Mouse (Mus musculus): ENCODE measurements at regions not wholly inside any gene's neighbourhood (a gene's known extent, or its start where the extent isn't known, plus 50 kb on each side); places are given as distances from the start of the nearest gene placed in this dataset.

- Histone ChIP-seq H3K9me3 (replicated peaks; ENCODE audit: control insufficient read depth, low read length) (no peaks in the 10 kb centered on the region), H3K27ac (ENCODE audit: low read depth, low read length) (no peak overlapping the region), H3K27me3 (ENCODE audit: control insufficient read depth, insufficient read depth, low read length) (no peaks in the 10 kb centered on the region), H3K4me3 (ENCODE audit: low read depth, low read length) (no peak overlapping the region), H3K4me1 (ENCODE audit: control insufficient read depth, insufficient read depth, low read length) (no peaks in the 10 kb centered on the region), H3K4me2 (no peak overlapping the region), H3K9ac (ENCODE audit: low read depth, low read length) (no peak overlapping the region), H3K36me3 (ENCODE audit: control insufficient read depth, insufficient read depth, low read length) (no peaks in the 10 kb centered on the region)
- ATAC-seq (replicated peaks; ENCODE audit: insufficient number of reproducible peaks, low FRiP score, low TSS enrichment), result no peak
- 74% methylated on average over 9 of the region's 9 CpGs for WGBS (ENCODE audit: insufficient replicate concordance)
These were observed 144.1 kb upstream of the Nabp1 start for GRCm38 (mm10) chr1:51622181-51622862.

DNA sequence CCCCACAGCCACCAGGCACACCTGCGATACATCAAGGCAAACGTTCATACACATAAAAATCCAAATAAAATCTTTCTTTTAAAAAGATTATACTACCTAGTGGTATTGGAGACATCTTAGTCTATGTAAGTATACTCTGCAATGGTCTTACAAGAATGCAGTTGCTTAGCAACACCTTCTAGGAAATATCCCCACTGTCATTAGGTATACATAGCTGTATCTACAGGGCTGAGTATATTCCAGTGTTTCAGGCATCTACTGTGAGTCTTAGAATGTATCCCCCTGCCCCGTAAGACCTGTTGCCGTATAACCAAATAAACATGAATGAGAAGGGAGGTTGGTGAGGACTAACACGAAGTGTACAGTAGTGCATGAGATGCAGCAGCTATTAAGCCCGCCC lies 142.8 kb upstream of the Nabp1 start:
- no peaks in the 10 kb centered on the region for H3K9me3 ChIP-seq (replicated peaks; ENCODE audit: control insufficient read depth, low read length)
- no peak overlapping the region for H3K27ac ChIP-seq (ENCODE audit: low read depth, low read length)
- H3K4me1 ChIP-seq (ENCODE audit: control insufficient read depth, insufficient read depth, low read length), result no peaks in the 10 kb centered on the region
- H3K9ac ChIP-seq (ENCODE audit: low read depth, low read length), result no peak overlapping the region
- no peak overlapping the region for H3K4me3 ChIP-seq (ENCODE audit: low read depth, low read length)
- whole genome bisulfite sequencing (ENCODE audit: insufficient replicate concordance), result 82% methylated on average over 6 of the region's 6 CpGs
- no peaks in the 10 kb centered on the region for H3K27me3 ChIP-seq (ENCODE audit: control insufficient read depth, insufficient read depth, low read length)
- H3K36me3 ChIP-seq (ENCODE audit: control insufficient read depth, insufficient read depth, low read length), result no peaks in the 10 kb centered on the region
- no peak overlapping the region for H3K4me2 ChIP-seq
- ATAC-seq (replicated peaks; ENCODE audit: insufficient number of reproducible peaks, low FRiP score, low TSS enrichment), result no peak

GRCm38 (mm10) chr1:51617502-51618251 lies 139.5 kb upstream of the Nabp1 start:
- Histone ChIP-seq H3K4me1 (ENCODE audit: control insufficient read depth, insufficient read depth, low read length) (no peaks in the 10 kb centered on the region), H3K36me3 (ENCODE audit: control insufficient read depth, insufficient read depth, low read length) (no peaks in the 10 kb centered on the region), H3K4me2 (no peak overlapping the region), H3K9ac (ENCODE audit: low read depth, low read length) (no peak overlapping the region), H3K27me3 (ENCODE audit: control insufficient read depth, insufficient read depth, low read length) (no peaks in the 10 kb centered on the region), H3K4me3 (ENCODE audit: low read depth, low read length) (no peak overlapping the region), H3K9me3 (replicated peaks; ENCODE audit: control insufficient read depth, low read length) (no peaks in the 10 kb centered on the region), H3K27ac (ENCODE audit: low read depth, low read length) (no peak overlapping the region)
- 65% methylated on average over 13 of the region's 13 CpGs for WGBS (ENCODE audit: insufficient replicate concordance)
- ATAC-seq (replicated peaks; ENCODE audit: insufficient number of reproducible peaks, low FRiP score, low TSS enrichment), result no peak

DNA sequence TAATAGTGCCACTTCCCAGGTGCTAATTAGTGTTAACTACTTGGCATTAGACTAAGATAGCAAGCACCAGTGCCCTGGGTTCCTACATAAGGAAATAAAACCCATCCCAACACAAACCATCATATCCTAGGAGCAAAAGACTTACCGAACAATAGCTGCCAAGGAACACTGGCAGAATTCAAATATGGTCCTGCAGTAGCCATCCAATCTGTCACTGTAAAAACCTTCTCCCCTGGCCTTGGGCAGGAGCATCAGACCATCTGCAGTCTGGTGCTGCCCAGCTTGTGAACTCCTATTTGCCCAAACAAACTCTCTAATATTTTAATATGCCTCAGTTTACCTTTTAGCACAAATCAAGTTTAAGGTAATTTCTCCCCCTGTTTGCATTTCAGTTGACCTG lies 137.9 kb upstream of the Nabp1 start:
- Histone ChIP-seq H3K36me3 (ENCODE audit: control insufficient read depth, insufficient read depth, low read length) (no peaks in the 10 kb centered on the region), H3K4me2 (no peak overlapping the region), H3K4me1 (ENCODE audit: control insufficient read depth, insufficient read depth, low read length) (no peaks in the 10 kb centered on the region), H3K9ac (ENCODE audit: low read depth, low read length) (no peak overlapping the region), H3K9me3 (replicated peaks; ENCODE audit: control insufficient read depth, low read length) (no peaks in the 10 kb centered on the region), H3K27me3 (ENCODE audit: control insufficient read depth, insufficient read depth, low read length) (no peaks in the 10 kb centered on the region), H3K27ac (ENCODE audit: low read depth, low read length) (no peak overlapping the region), H3K4me3 (ENCODE audit: low read depth, low read length) (no peak overlapping the region)
- WGBS (ENCODE audit: insufficient replicate concordance), result 77% methylated on average over 1 of the region's 1 CpGs
- no peak for ATAC-seq (replicated peaks; ENCODE audit: insufficient number of reproducible peaks, low FRiP score, low TSS enrichment)

DNA sequence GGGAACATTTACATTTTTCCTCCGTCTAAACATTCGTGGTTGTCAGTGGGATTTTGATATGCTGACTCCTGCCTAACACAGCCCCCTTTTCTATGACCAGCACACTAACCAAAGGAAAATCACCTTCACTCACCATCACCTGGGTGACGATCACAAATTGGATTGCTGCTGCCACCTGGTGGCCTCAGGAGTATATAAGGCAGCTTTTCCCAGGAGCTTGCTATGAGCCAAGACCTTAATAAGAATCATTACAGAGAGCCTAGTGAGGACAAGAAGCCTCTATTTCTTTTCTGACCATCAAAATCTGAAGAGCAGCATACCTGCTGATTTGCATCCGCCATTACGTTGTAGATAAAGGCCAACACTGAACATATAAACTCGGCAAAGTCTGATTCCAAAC lies 137.3 kb upstream of the Nabp1 start:
- no peak overlapping the region for H3K4me2 ChIP-seq
- H3K27ac ChIP-seq (ENCODE audit: low read depth, low read length), result no peak overlapping the region
- H3K27me3 ChIP-seq (ENCODE audit: control insufficient read depth, insufficient read depth, low read length), result no peaks in the 10 kb centered on the region
- no peak for ATAC-seq (replicated peaks; ENCODE audit: insufficient number of reproducible peaks, low FRiP score, low TSS enrichment)
- no peaks in the 10 kb centered on the region for H3K9me3 ChIP-seq (replicated peaks; ENCODE audit: control insufficient read depth, low read length)
- no peak overlapping the region for H3K9ac ChIP-seq (ENCODE audit: low read depth, low read length)
- WGBS (ENCODE audit: insufficient replicate concordance), result 25% methylated on average over 6 of the region's 6 CpGs
- no peaks in the 10 kb centered on the region for H3K4me1 ChIP-seq (ENCODE audit: control insufficient read depth, insufficient read depth, low read length)
- no peak overlapping the region for H3K4me3 ChIP-seq (ENCODE audit: low read depth, low read length)
- H3K36me3 ChIP-seq (ENCODE audit: control insufficient read depth, insufficient read depth, low read length), result no peaks in the 10 kb centered on the region

- H3K9me3 ChIP-seq (replicated peaks; ENCODE audit: control insufficient read depth, low read length), result no peaks in the 10 kb centered on the region
- H3K4me2 ChIP-seq, result no peak overlapping the region
- no peak overlapping the region for H3K4me3 ChIP-seq (ENCODE audit: low read depth, low read length)
- no peak overlapping the region for H3K9ac ChIP-seq (ENCODE audit: low read depth, low read length)
- ATAC-seq (replicated peaks; ENCODE audit: insufficient number of reproducible peaks, low FRiP score, low TSS enrichment), result no peak
- no peak overlapping the region for H3K27ac ChIP-seq (ENCODE audit: low read depth, low read length)
- no peaks in the 10 kb centered on the region for H3K27me3 ChIP-seq (ENCODE audit: control insufficient read depth, insufficient read depth, low read length)
- no peaks in the 10 kb centered on the region for H3K4me1 ChIP-seq (ENCODE audit: control insufficient read depth, insufficient read depth, low read length)
- no peaks in the 10 kb centered on the region for H3K36me3 ChIP-seq (ENCODE audit: control insufficient read depth, insufficient read depth, low read length)
These were observed 136.5 kb upstream of the Nabp1 start for GRCm38 (mm10) chr1:51614700-51615099.

GRCm38 (mm10) chr1:51609295-51609694 lies 131.1 kb upstream of the Nabp1 start:
- Histone ChIP-seq H3K9ac (ENCODE audit: low read depth, low read length) (no peak overlapping the region), H3K4me2 (no peak overlapping the region), H3K36me3 (ENCODE audit: control insufficient read depth, insufficient read depth, low read length) (no peaks in the 10 kb centered on the region), H3K27ac (ENCODE audit: low read depth, low read length) (no peak overlapping the region), H3K9me3 (replicated peaks; ENCODE audit: control insufficient read depth, low read length) (no peaks in the 10 kb centered on the region), H3K4me3 (ENCODE audit: low read depth, low read length) (no peak overlapping the region), H3K27me3 (ENCODE audit: control insufficient read depth, insufficient read depth, low read length) (no peaks in the 10 kb centered on the region), H3K4me1 (ENCODE audit: control insufficient read depth, insufficient read depth, low read length) (no peaks in the 10 kb centered on the region)
- ATAC-seq (replicated peaks; ENCODE audit: insufficient number of reproducible peaks, low FRiP score, low TSS enrichment), result no peak
- WGBS (ENCODE audit: insufficient replicate concordance), result 78% methylated on average over 5 of the region's 5 CpGs

DNA sequence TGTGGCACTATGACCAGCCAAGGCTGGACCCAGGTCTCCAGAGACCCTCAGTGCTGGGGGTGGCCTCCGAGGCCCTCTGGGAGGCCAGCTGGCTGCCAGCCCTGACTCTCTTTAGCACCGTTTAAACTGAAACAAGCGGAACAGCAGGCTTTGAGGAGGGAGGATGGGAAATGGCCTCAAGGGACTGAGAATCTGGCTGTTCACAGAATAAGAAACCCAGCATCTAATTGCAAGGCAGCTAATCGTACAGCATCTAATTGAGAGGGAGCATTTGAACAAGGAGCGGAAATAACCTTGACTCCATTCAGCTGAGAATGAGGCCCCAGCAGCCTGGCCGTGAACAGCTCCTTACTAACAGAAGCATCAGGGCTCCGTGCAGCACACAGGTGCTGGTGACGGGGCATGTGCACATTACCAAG lies 129.2 kb upstream of the Nabp1 start:
- no peak overlapping the region for H3K4me2 ChIP-seq
- H3K9ac ChIP-seq (ENCODE audit: low read depth, low read length), result no peak overlapping the region
- no peaks in the 10 kb centered on the region for H3K9me3 ChIP-seq (replicated peaks; ENCODE audit: control insufficient read depth, low read length)
- H3K36me3 ChIP-seq (ENCODE audit: control insufficient read depth, insufficient read depth, low read length), result no peaks in the 10 kb centered on the region
- no peaks in the 10 kb centered on the region for H3K4me1 ChIP-seq (ENCODE audit: control insufficient read depth, insufficient read depth, low read length)
- no peaks in the 10 kb centered on the region for H3K27me3 ChIP-seq (ENCODE audit: control insufficient read depth, insufficient read depth, low read length)
- 62% methylated on average over 8 of the region's 8 CpGs for WGBS (ENCODE audit: insufficient replicate concordance)
- no peak overlapping the region for H3K27ac ChIP-seq (ENCODE audit: low read depth, low read length)
- H3K4me3 ChIP-seq (ENCODE audit: low read depth, low read length), result no peak overlapping the region
- no peak for ATAC-seq (replicated peaks; ENCODE audit: insufficient number of reproducible peaks, low FRiP score, low TSS enrichment)

DNA sequence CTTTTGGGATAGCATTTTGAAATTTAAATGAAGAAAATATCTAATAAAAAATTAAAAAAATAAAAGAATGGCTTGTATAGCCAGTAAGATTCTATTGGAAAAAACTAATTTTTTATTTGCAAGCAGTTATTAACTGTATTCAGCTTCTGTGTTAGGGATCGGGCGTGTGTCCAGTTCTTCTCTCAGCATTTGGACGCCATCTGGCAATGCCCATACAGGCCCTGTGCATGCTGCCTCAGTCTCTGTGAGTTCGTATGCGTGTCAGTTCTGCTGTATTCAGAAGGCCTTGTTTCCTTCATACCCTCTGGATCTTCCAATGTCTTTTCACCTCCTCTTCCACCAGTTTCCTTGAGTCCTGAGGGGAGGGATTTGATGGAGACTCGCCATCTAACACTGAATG lies 123.8 kb upstream of the Nabp1 start:
- H3K9me3 ChIP-seq (replicated peaks; ENCODE audit: control insufficient read depth, low read length), result no peaks in the 10 kb centered on the region
- H3K27ac ChIP-seq (ENCODE audit: low read depth, low read length), result no peak overlapping the region
- H3K4me2 ChIP-seq, result no peak overlapping the region
- ATAC-seq (replicated peaks; ENCODE audit: insufficient number of reproducible peaks, low FRiP score, low TSS enrichment), result no peak
- no peak overlapping the region for H3K4me3 ChIP-seq (ENCODE audit: low read depth, low read length)
- no peaks in the 10 kb centered on the region for H3K4me1 ChIP-seq (ENCODE audit: control insufficient read depth, insufficient read depth, low read length)
- no peaks in the 10 kb centered on the region for H3K27me3 ChIP-seq (ENCODE audit: control insufficient read depth, insufficient read depth, low read length)
- no peak overlapping the region for H3K9ac ChIP-seq (ENCODE audit: low read depth, low read length)
- H3K36me3 ChIP-seq (ENCODE audit: control insufficient read depth, insufficient read depth, low read length), result no peaks in the 10 kb centered on the region
- 86% methylated on average over 6 of the region's 6 CpGs for WGBS (ENCODE audit: insufficient replicate concordance)

All from heart, embryonic 11.5 days (tissue).